Mouse (Mus musculus) hindbrain, embryonic 11.5 days (tissue): ENCODE results near the gene Mapk10. TPM values are rescaled to one million over a fixed set of nuclear protein-coding genes. Genes with fewer than 3 reads are reported as not detected.
"Not testable (repeated sequence)": the region's sequence is repeated elsewhere in the genome, so short reads cannot be mapped to it uniquely, and the experiment has no call there.

Experiments
- ATAC-seq: fragments of 200-750 bp; cut with Nextera tagmentation; 2 replicates; pipeline ENCODE4 v1.8.0; 2017; ENCODE audit warnings: mild to moderate bottlenecking, moderate TSS enrichment, moderate library complexity; ENCODE audit not compliant: low FRiP score
- DNase-seq: peaks from one replicate; pipeline ENCODE4 v3.0.0-alpha.2; 2015; ENCODE audit warnings: low spot score
- H3K27ac ChIP-seq: fragments of 300-500 bp; sonication (generic); 2 replicates; pipeline ENCODE4 v1.5.1; 2014; ENCODE audit warnings: mild to moderate bottlenecking, low read depth, low read length
- H3K27me3 ChIP-seq: fragments of 300-500 bp; sonication (generic); 2 replicates; pipeline ENCODE4 v1.6.1; 2014; ENCODE audit warnings: mild to moderate bottlenecking, low read length, moderate library complexity, mixed read lengths; ENCODE audit not compliant: control insufficient read depth, insufficient read depth
- H3K36me3 ChIP-seq: fragments of 300-500 bp; sonication (generic); 2 replicates; pipeline ENCODE4 v1.6.1; 2014; ENCODE audit warnings: mild to moderate bottlenecking, low read length, moderate library complexity, mixed read lengths; ENCODE audit not compliant: control insufficient read depth, insufficient read depth
- H3K4me1 ChIP-seq: fragments of 300-500 bp; sonication (generic); replicated peaks from 2 replicates; pipeline ENCODE4 v1.6.1; 2014; ENCODE audit warnings: low read length, mixed read lengths; ENCODE audit not compliant: control insufficient read depth, insufficient read depth
- H3K4me2 ChIP-seq: fragments of 300-500 bp; sonication (generic); replicated peaks from 2 replicates; pipeline ENCODE4 v1.6.1; 2014; ENCODE audit warnings: mild to moderate bottlenecking, low read depth, low read length
- H3K4me3 ChIP-seq: fragments of 300-500 bp; sonication (generic); 2 replicates; pipeline ENCODE4 v1.5.1; 2014; ENCODE audit warnings: low read depth, low read length
- H3K9ac ChIP-seq: fragments of 300-500 bp; sonication (generic); 2 replicates; pipeline ENCODE4 v1.6.1; 2014; ENCODE audit warnings: low read depth, low read length
- H3K9me3 ChIP-seq: fragments of 300-500 bp; sonication (generic); 2 replicates; pipeline ENCODE4 v1.6.1; 2016; ENCODE audit warnings: low read length; ENCODE audit not compliant: control insufficient read depth
- WGBS: fragments of 180-500 bp; shearing (Covaris S2); extraction: QIAGEN DNeasy Blood & Tissue Kit; methylation state at CpG from one replicate; pipeline ENCODE4 v1.1.7; 2014; 5-methylcytosine and 5-hydroxymethylcytosine counted together
- polyA plus RNA-seq: library from polyadenylated mRNA; unstranded; fragments of >200 nt; fragmentation: Nextera tagmentation; extraction: Ambion mirVana; gene quantifications from 2 replicates; pipeline ENCODE4 v1.2.1, GENCODE M21; 2014

Gene Mapk10
- polyA plus RNA-seq, 1 experiment from 2014 or later, result 72.2 TPM

DNA sequence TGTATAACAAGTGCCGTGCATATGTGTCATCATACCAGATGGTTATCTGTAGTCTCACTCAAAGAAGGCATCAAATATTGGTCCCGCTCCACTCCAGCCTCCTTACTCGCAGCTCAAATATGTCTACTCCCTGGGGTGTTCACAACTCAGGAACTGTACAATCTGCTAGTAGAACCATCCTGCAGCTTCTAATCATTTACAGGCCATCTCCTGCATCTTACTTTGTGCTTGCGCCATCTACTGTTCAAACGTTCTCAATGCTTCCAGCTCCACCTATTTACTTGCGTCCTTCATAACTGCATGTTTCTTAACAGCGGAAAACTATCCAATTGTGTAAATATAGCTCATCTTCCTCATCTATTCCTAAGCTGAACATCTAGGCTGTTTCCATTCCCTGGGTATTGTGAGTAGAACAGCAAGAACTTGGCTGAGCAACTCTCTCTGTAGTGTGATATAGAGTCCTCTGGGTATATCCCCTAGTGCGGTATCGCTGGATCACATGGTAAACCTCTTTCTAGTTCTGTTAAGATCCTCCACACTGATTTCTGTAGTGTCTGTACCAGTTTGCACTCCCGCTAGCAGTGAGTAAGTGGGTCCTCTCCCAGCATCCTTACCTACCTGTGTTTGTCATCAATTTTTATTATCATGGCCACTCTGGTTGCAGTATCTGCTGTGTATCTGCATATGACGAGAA is 336.4 kb downstream of the Mapk10 start:
- no peak overlapping the region for H3K4me3 ChIP-seq
- no peak overlapping the region for H3K4me2 ChIP-seq
- 52% methylated on average over 11 of the region's 11 CpGs for WGBS
- no peak for ATAC-seq
- peak; percentile 75 for DNase-seq
- H3K9me3 ChIP-seq, result no peaks in the 10 kb centered on the region
- no peak overlapping the region for H3K9ac ChIP-seq
- H3K27me3 ChIP-seq, result no peaks in the 10 kb centered on the region
- H3K27ac ChIP-seq, result no peak overlapping the region
- H3K36me3 ChIP-seq, result no peaks in the 10 kb centered on the region
- no peaks in the 10 kb centered on the region for H3K4me1 ChIP-seq

DNA sequence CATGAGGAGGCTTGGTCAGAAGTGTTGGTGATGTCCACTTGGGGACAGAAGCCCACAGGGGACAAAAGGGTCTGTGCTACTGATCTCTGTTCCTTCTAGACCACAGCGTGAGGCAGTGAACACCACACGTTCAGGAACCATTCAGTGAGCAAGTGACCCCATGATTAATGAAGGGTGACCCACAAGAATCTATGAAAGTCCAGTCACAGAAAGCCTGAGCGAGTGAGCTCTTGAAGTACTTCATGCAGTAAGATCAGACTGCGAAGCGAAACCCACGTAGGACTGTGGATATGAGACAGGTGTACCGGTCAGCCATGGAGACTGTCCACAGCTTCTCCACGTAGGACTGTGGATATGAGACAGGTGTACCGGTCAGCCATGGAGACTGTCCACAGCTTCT is 338.1 kb downstream of the Mapk10 start:
- not testable (repeated sequence) for H3K4me3 ChIP-seq, ATAC-seq, H3K9me3 ChIP-seq

DNA sequence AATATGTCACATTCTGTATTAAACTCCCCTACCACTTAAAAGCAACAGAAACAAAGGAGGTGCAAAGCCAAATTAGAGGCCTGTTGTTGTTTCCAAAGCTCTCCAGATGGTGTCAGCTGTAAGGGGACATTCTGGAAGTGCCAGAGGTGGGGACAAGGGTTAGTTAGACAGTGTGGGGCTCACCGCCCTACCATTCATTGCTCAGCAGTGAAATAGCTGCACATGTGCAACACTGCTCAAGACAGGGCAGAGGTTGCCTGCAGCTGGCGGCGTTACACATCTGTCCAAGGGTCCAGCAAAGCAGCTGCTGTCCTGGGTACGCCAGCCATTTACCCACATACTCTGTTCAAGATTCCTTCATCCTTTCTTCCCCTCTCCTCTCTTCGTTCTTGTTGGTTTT is 342.9 kb downstream of the Mapk10 start:
- Histone ChIP-seq H3K36me3 (no peaks in the 10 kb centered on the region), H3K9ac (no peak overlapping the region), H3K4me2 (no peak overlapping the region), H3K9me3 (no peaks in the 10 kb centered on the region), H3K27ac (no peak overlapping the region), H3K4me1 (no peaks in the 10 kb centered on the region), H3K4me3 (no peak overlapping the region), H3K27me3 (no peaks in the 10 kb centered on the region)
- ATAC-seq, result no peak
- DNase-seq, result no peak
- 56% methylated on average over 5 of the region's 5 CpGs for WGBS

More for the DNA sequence above, 338.1 kb downstream of the Mapk10 start:
- not testable (repeated sequence) for H3K27ac ChIP-seq, H3K27me3 ChIP-seq, DNase-seq, H3K36me3 ChIP-seq, H3K4me1 ChIP-seq, H3K4me2 ChIP-seq, H3K9ac ChIP-seq
- WGBS, result 86% methylated on average over 8 of the region's 9 CpGs

DNA sequence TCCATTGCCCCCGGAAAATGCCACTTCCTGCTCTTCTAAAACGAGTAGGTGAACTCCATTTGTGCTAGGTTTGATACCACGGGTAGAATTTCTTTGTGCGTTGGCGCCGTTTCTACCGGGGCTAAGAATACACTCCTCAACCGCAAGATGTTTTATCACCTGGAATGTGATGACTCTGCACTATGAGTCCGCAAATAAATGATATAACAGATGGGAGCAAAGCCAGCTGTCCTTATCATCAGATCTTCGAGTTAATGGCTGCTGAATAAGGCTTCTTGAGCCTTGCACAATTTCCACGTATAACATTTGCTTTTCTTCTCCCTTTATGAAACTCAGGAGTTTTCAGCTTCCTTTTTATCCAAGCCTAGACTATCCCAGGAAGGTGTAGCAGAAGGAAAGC is 351.4 kb downstream of the Mapk10 start:
- Histone ChIP-seq H3K9ac (no peak overlapping the region), H3K9me3 (no peaks in the 10 kb centered on the region), H3K27ac (no peak overlapping the region), H3K36me3 (no peaks in the 10 kb centered on the region), H3K27me3 (no peaks in the 10 kb centered on the region), H3K4me2 (no peak overlapping the region), H3K4me3 (no peak overlapping the region), H3K4me1 (no peaks in the 10 kb centered on the region)
- 89% methylated on average over 11 of the region's 11 CpGs for WGBS
- DNase-seq, result no peak
- ATAC-seq, result no peak

DNA sequence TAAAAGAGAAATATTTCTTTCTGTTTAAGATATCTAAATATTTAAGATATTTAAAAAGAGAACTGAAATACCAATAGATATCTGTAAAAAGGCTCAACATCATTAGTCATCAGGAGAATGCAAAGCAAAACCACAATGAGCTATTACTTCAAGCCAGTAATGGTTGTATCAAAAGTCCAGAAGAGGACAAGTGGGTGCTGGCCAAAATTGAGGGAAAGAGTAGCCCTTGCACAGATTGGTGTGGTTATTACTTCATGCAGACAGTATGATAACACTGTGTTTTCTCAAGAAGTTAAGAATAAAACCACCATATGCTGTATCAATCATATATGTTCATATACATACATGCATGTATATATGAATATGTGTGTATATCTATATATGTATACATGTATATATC is 353.1 kb downstream of the Mapk10 start:
- H3K9ac ChIP-seq, result no peak overlapping the region
- H3K4me1 ChIP-seq, result no peaks in the 10 kb centered on the region
- H3K9me3 ChIP-seq, result no peaks in the 10 kb centered on the region
- DNase-seq (no peak), ATAC-seq (no peak)
- no peak overlapping the region for H3K27ac ChIP-seq
- H3K4me3 ChIP-seq, result no peak overlapping the region
- no peaks in the 10 kb centered on the region for H3K36me3 ChIP-seq
- H3K27me3 ChIP-seq, result no peaks in the 10 kb centered on the region
- no peak overlapping the region for H3K4me2 ChIP-seq

Other genes starting within 250 kb of the Mapk10 start
- 15.2 and 19.3 TPM in 2 replicates for gene Ptpn13, start 213.9 kb upstream of the Mapk10 start, polyA plus RNA-seq